Mouse (Mus musculus): ENCODE measurements around the gene Trabd2b. TPM values are rescaled to one million over a fixed set of nuclear protein-coding genes. Genes with fewer than 3 reads are reported as not detected.

Trabd2b gene
- total RNA-seq (2021): 1 to 10 TPM; 1.3 to 2.2 TPM
- long read RNA-seq, experiment 1: 0 reads
- long read RNA-seq, experiment 2, full-length matches to known transcripts: 1 of 2 reads
- long read RNA-seq, experiment 2, partial matches to known transcripts: 0 of 2 reads
- long read RNA-seq, experiment 2, other reads (novel, unspliced or antisense): 1 of 2 reads

GRCm38 (mm10) chr4:114406355-114407101 lies at the start of gene Trabd2b:
Gene Trabd2b (plus strand): TSS chr4:114406724.
- peak; percentile 13 to 27 for DNase-seq

- peak; percentile 19 to 27 for DNase-seq
These were observed 49.1 kb upstream of the Trabd2b start for GRCm38 (mm10) chr4:114357420-114357819.

- no peak for DNase-seq
These were observed 47.6 kb upstream of the Trabd2b start for GRCm38 (mm10) chr4:114358874-114359273.

GRCm38 (mm10) chr4:114359818-114360217 lies 46.7 kb upstream of the Trabd2b start:
- peak; percentile 12 to 17 for DNase-seq

GRCm38 (mm10) chr4:114361336-114361735 lies 45.2 kb upstream of the Trabd2b start:
- peak; percentile 48 to 60 for DNase-seq

GRCm38 (mm10) chr4:114365000-114365399 lies 41.5 kb upstream of the Trabd2b start:
- no peak for DNase-seq

GRCm38 (mm10) chr4:114365595-114365994 lies 40.9 kb upstream of the Trabd2b start:
- no peak for DNase-seq

- DNase-seq: no peak
These were observed 39.5 kb upstream of the Trabd2b start for GRCm38 (mm10) chr4:114367005-114367404.

- DNase-seq: no peak
These were observed 38.7 kb upstream of the Trabd2b start for GRCm38 (mm10) chr4:114367840-114368239.

GRCm38 (mm10) chr4:114369591-114369990 lies 36.9 kb upstream of the Trabd2b start:
- no peak for DNase-seq

- DNase-seq: no peak
These were observed 35.4 kb upstream of the Trabd2b start for GRCm38 (mm10) chr4:114370935-114371715.

- DNase-seq: no peak
These were observed 33.8 kb upstream of the Trabd2b start for GRCm38 (mm10) chr4:114372699-114373098.

GRCm38 (mm10) chr4:114374330-114374729 lies 32.2 kb upstream of the Trabd2b start:
- DNase-seq: no peak

- DNase-seq: no peak
These were observed 29.0 kb upstream of the Trabd2b start for GRCm38 (mm10) chr4:114377531-114377930.

GRCm38 (mm10) chr4:114378512-114378911 lies 28.0 kb upstream of the Trabd2b start:
- no peak for DNase-seq

- DNase-seq: no peak
These were observed 27.0 kb upstream of the Trabd2b start for GRCm38 (mm10) chr4:114379416-114379956.

GRCm38 (mm10) chr4:114382627-114383026 lies 23.9 kb upstream of the Trabd2b start:
- DNase-seq: no peak

- no peak for DNase-seq
These were observed 21.3 kb upstream of the Trabd2b start for GRCm38 (mm10) chr4:114385236-114385635.

GRCm38 (mm10) chr4:114386395-114386811 lies 20.1 kb upstream of the Trabd2b start:
- peak; percentile 30 to 59 for DNase-seq

GRCm38 (mm10) chr4:114387527-114388135 lies 18.9 kb upstream of the Trabd2b start:
- DNase-seq: no peak

- no peak for DNase-seq
These were observed 18.2 kb upstream of the Trabd2b start for GRCm38 (mm10) chr4:114388306-114388705.

GRCm38 (mm10) chr4:114389653-114390052 lies 16.9 kb upstream of the Trabd2b start:
- DNase-seq: no peak

Data from adrenal gland, postnatal 36 days (tissue).